Mouse (Mus musculus) embryonic fibroblast, embryonic 13.5 days (primary cell): ENCODE results near the gene Helb.

Experiments
- CTCF ChIP-seq: IDR thresholded peaks from 2 replicates; pipeline ENCODE4 v1.5.1; 2011; ENCODE audit warnings: mild to moderate bottlenecking, control low read depth, low read length, moderate library complexity, borderline replicate concordance; ENCODE audit not compliant: insufficient read depth
- POLR2A ChIP-seq: IDR thresholded peaks from 2 replicates; pipeline ENCODE4 v1.6.1; 2011; ENCODE audit warnings: low read depth, mild to moderate bottlenecking, control low read depth, low read length, moderate library complexity

DNA sequence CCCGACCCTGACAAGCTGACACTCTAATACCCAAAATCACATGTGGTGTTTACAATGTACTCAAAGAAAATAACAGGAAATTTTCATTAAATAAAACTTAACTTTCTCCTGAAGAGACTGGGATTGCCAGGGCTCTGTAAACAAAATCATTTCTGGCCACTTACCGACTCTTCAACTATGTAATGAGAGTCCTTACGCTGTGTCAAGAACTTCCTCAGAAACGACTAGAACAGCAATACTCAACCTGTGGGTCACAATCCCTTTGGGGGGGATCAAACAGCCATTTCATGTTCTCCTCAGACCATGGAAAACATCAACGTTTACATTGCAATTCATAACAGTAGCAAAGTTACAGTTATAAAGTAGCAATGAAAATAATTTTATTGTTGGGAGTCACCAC is 15.2 kb downstream of the Helb start:
- TF ChIP-seq POLR2A (no peak), CTCF (no peak)
